8 mouse cellular contexts compared by ENCODE assay signal in genomic region chr10:13323139-13323805, GRCm38 (mm10).
DNase-seq lines count a peak whose midpoint lies in the region; ATAC-seq and TF ChIP-seq lines count a peak whose summit lies in the region.

No protein-coding gene starts in this region.

- WGBS in embryonic facial prominence, embryonic 11.5 days, result 20% methylated on average over 12 of the region's 12 CpGs
- WGBS in hindbrain, embryonic 11.5 days, result 30% methylated on average over 12 of the region's 12 CpGs
- 6% methylated on average over 12 of the region's 12 CpGs for WGBS in liver, embryonic 14.5 days (ENCODE audit: insufficient replicate concordance)
- 22% methylated on average over 12 of the region's 12 CpGs for WGBS in neural tube, embryonic 13.5 days

- no peaks in the 10 kb centered on the region for H3K27me3 ChIP-seq in embryonic facial prominence, embryonic 11.5 days (ENCODE audit: control insufficient read depth, insufficient read depth, low read length)
- H3K27me3 ChIP-seq in hindbrain, embryonic 11.5 days (ENCODE audit: control insufficient read depth, insufficient read depth, low read length), result no peaks in the 10 kb centered on the region
- H3K27me3 ChIP-seq in liver, embryonic 14.5 days (ENCODE audit: control insufficient read depth, insufficient read depth, low read length), result no peaks in the 10 kb centered on the region
- H3K27me3 ChIP-seq in neural tube, embryonic 13.5 days, result no peaks in the 10 kb centered on the region

- ATAC-seq in embryonic facial prominence, embryonic 11.5 days (replicated peaks; ENCODE audit: insufficient number of reproducible peaks, low FRiP score, low TSS enrichment, low read depth), result no peak
- peak; percentile 34 for ATAC-seq in hindbrain, embryonic 11.5 days (ENCODE audit: low FRiP score)
- no peak for ATAC-seq in liver, embryonic 14.5 days (ENCODE audit: insufficient read depth)
- peak; percentile 50 for ATAC-seq in neural tube, embryonic 13.5 days (ENCODE audit: low read depth)

- peak overlapping the region; percentile 76 for H3K4me2 ChIP-seq in embryonic facial prominence, embryonic 11.5 days (ENCODE audit: low read depth, low read length)
- peak overlapping the region; percentile 74 for H3K4me2 ChIP-seq in hindbrain, embryonic 11.5 days (replicated peaks; ENCODE audit: low read depth, low read length)
- H3K4me2 ChIP-seq in liver, embryonic 14.5 days (ENCODE audit: low read depth), result peak overlapping the region; percentile 49
- H3K4me2 ChIP-seq in neural tube, embryonic 13.5 days, result peak overlapping the region; percentile 89

- H3K4me3 ChIP-seq in embryonic facial prominence, embryonic 11.5 days (ENCODE audit: low read depth, low read length), result peak overlapping the region; percentile 54
- peak overlapping the region; percentile 49 for H3K4me3 ChIP-seq in hindbrain, embryonic 11.5 days (ENCODE audit: low read depth, low read length)
- peak overlapping the region; percentile 53 to 60 for H3K4me3 ChIP-seq in liver, embryonic 14.5 days (ENCODE audit: insufficient read depth in 1 of 2, low read depth in 2 of 2, low read length in 2 of 2)
- peak overlapping the region; percentile 66 for H3K4me3 ChIP-seq in neural tube, embryonic 13.5 days

- no peaks in the 10 kb centered on the region for H3K9me3 ChIP-seq in embryonic facial prominence, embryonic 11.5 days (replicated peaks; ENCODE audit: control insufficient read depth, low read length)
- H3K9me3 ChIP-seq in hindbrain, embryonic 11.5 days (ENCODE audit: control insufficient read depth, low read length), result no peaks in the 10 kb centered on the region
- H3K9me3 ChIP-seq in liver, embryonic 14.5 days (ENCODE audit: control insufficient read depth, low read length), result no peaks in the 10 kb centered on the region
- no peaks in the 10 kb centered on the region for H3K9me3 ChIP-seq in neural tube, embryonic 13.5 days

- no peaks in the 10 kb centered on the region for H3K36me3 ChIP-seq in embryonic facial prominence, embryonic 11.5 days (replicated peaks; ENCODE audit: control insufficient read depth, insufficient read depth, low read depth, low read length)
- H3K36me3 ChIP-seq in hindbrain, embryonic 11.5 days (ENCODE audit: control insufficient read depth, insufficient read depth, low read length), result no peaks in the 10 kb centered on the region
- no peaks in the 10 kb centered on the region for H3K36me3 ChIP-seq in liver, embryonic 14.5 days (replicated peaks; ENCODE audit: control insufficient read depth, insufficient read depth, low read depth)
- H3K36me3 ChIP-seq in neural tube, embryonic 13.5 days, result no peaks in the 10 kb centered on the region

- no peak for TF ChIP-seq EP300 in liver, embryonic 14.5 days (IDR thresholded peaks at IDR 0.05; ENCODE audit: low read depth)

- no peak for TF ChIP-seq CTCF in liver, embryonic 14.5 days (IDR thresholded peaks at IDR 0.05; ENCODE audit: low read depth)

- H3K27ac ChIP-seq in embryonic facial prominence, embryonic 11.5 days (replicated peaks; ENCODE audit: low read depth, low read length), result peak overlapping the region; percentile 79; the same call in 1 of the 2 replicates
- peak overlapping the region; percentile 60; the same call in 1 of the 2 replicates for H3K27ac ChIP-seq in hindbrain, embryonic 11.5 days (ENCODE audit: low read depth, low read length)
- no peak overlapping the region for H3K27ac ChIP-seq in liver, embryonic 14.5 days
- H3K27ac ChIP-seq in neural tube, embryonic 13.5 days (replicated peaks), result peak overlapping the region; percentile 83

- H3K9ac ChIP-seq in embryonic facial prominence, embryonic 11.5 days (replicated peaks; ENCODE audit: low read length), result peak overlapping the region; percentile 84
- H3K9ac ChIP-seq in hindbrain, embryonic 11.5 days (ENCODE audit: low read depth, low read length), result peak overlapping the region; percentile 79; the same call in 1 of the 2 replicates
- peak overlapping the region; percentile 20; the same call in 1 of the 2 replicates for H3K9ac ChIP-seq in liver, embryonic 14.5 days (replicated peaks)
- H3K9ac ChIP-seq in neural tube, embryonic 13.5 days, result peak overlapping the region; percentile 78

- DNase-seq in cerebellum, postnatal 14 days, result peak; percentile 3 to 8
- DNase-seq in cerebellum, adult 9-11 months, result no peak
- DNase-seq in embryonic facial prominence, embryonic 11.5 days (ENCODE audit: low spot score), result peak; percentile 40
- DNase-seq in hindbrain, embryonic 11.5 days (ENCODE audit: low spot score), result peak; percentile 49
- DNase-seq in liver, embryonic 14.5 days (ENCODE audit: low read depth in 3 of 3, low spot score in 3 of 3), result no peak
- no peak for DNase-seq in right cerebral cortex, postnatal 25 days
- no peak for DNase-seq in thymus, postnatal 14 days

- peaks cover 4% of the 10 kb centered on the region; the same call in 1 of the 2 replicates for H3K4me1 ChIP-seq in embryonic facial prominence, embryonic 11.5 days (ENCODE audit: control insufficient read depth, insufficient read depth, low read length)
- H3K4me1 ChIP-seq in hindbrain, embryonic 11.5 days (replicated peaks; ENCODE audit: control insufficient read depth, insufficient read depth, low read length), result peaks cover 2% of the 10 kb centered on the region
- H3K4me1 ChIP-seq in liver, embryonic 14.5 days (replicated peaks; ENCODE audit: control insufficient read depth in 2 of 2, insufficient read depth in 2 of 2, low read length in 1 of 2), result peaks cover 0 to 3% of the 10 kb centered on the region in 2 experiments; a peak in 1 of 4 replicates
- H3K4me1 ChIP-seq in neural tube, embryonic 13.5 days (replicated peaks), result peaks cover 25% of the 10 kb centered on the region

Comparison
In these comparisons a context has a peak if more than half of its experiments do, and no peak if none do; other contexts are left out.
1. DNase-seq: peak in cerebellum, postnatal 14 days (2 of 2), embryonic facial prominence, embryonic 11.5 days (single experiment) and hindbrain, embryonic 11.5 days (single experiment); none in cerebellum, adult 9-11 months (single experiment), liver, embryonic 14.5 days (0 of 3), right cerebral cortex, postnatal 25 days (single experiment) and thymus, postnatal 14 days (single experiment).
2. ATAC-seq: peak in hindbrain, embryonic 11.5 days (single experiment) and neural tube, embryonic 13.5 days (single experiment); none in embryonic facial prominence, embryonic 11.5 days (single experiment) and liver, embryonic 14.5 days (single experiment).
3. H3K9ac ChIP-seq: peak in every context shown above with its lines; median percentile 84 in embryonic facial prominence, embryonic 11.5 days; 79 in hindbrain, embryonic 11.5 days; 78 in neural tube, embryonic 13.5 days; 20 in liver, embryonic 14.5 days.
4. Peak in every context shown above with its lines, with median percentiles within 50 percentile points of each other: H3K4me2 ChIP-seq and H3K4me3 ChIP-seq.